Mouse (Mus musculus): ENCODE measurements around the gene Tas2r134.

Gene Tas2r134

DNA sequence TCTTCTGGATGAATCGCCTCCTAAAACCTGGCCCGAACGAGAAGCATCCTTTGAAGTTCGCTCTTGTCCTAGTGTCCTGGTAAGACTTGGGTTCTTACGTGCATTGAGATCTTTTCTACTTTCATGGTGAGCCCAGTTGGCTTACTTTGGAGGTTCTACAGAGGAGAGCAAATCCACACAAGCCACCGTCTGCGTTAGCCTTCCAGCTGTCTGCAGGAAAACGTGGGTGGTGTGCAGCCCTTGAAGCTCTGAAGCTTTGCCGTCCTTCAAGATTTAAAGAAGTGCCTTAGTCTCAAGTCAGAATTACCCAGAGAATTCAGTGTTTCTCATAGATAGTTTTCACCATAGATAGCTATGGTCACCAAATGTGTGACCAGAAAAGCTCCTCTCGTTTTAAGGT, 24.8 kb downstream of the Tas2r134 start:
- DNase-seq (ENCODE audit: low spot score): no peak

DNA sequence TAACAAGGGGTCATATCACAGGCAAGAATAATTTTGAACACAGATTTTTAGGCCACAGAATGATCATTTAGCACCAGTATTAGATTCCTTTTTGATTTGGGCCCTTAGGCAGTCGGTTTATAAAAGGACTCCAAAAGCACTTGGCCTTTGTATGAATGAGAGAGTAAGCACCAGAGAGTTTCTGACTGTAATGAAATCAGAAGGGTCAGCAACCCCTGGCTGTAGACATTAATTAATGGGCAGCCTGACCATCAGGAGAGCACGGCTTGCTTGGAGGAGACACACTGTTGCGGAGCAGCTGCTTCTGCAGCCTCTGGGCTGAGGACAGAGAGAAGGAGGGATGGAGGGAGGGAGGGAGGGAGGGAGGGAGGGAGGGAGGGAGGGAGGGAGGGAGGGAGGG, 30.4 kb downstream of the Tas2r134 start:
- DNase-seq (ENCODE audit: low spot score): no peak

GRCm38 (mm10) chr2:51658288-51658687, 31.0 kb downstream of the Tas2r134 start:
- DNase-seq (ENCODE audit: low spot score): no peak

DNA sequence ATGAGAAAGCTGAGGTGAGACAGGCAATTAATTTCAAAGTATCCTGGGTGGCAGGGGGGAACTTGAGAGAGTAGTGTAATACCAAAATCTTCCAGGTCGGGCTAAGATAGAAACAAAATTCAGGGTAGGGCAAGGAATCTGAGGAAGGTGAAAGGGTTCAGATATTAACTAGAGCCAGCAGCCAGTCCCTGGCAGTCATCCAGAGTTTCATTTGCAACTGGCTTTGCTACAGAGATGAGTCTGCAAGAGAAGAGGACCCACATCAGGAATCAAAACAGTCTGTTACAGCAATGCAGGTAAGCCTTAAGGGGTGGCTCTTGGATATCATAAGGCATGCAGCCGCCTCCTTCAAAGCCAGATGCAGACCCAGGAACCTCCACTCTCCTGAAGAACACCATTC, 47.0 kb downstream of the Tas2r134 start:
- no peak for DNase-seq (ENCODE audit: low spot score)
